Mouse (Mus musculus) layer of hippocampus, adult 18-20 months (tissue): ENCODE data around the gene Stk32c. TPM values are rescaled to one million over a fixed set of nuclear protein-coding genes. Genes with fewer than 3 reads are reported as not detected.
A peak's percentile ranks its signal among the peaks of the same experiment; 100 is the strongest.

ENCODE experiments used
- DNase-seq, 2 experiments: peaks; one replicate each; pipeline ENCODE4 v3.0.0; 2022; ENCODE audit warnings: low spot score in 2 of 2
- total RNA-seq, 2 experiments: library from RNA; stranded (reverse); gene quantifications; 2 replicates each; pipeline ENCODE4 v1.2.3; 2021

Stk32c gene
- total RNA-seq, 2 experiments from 2014 or later = 103 to 116 TPM

GRCm38 (mm10) chr7:139200108-139200507 is 13.0 kb downstream of the Stk32c start:
- peak; percentile 56 to 86 for DNase-seq

- no peak for DNase-seq
These were observed 16.1 kb downstream of the Stk32c start for GRCm38 (mm10) chr7:139197022-139197421.

- no peak for DNase-seq
These were observed 21.5 kb downstream of the Stk32c start for GRCm38 (mm10) chr7:139191619-139192018.

- no peak for DNase-seq
These were observed 22.5 kb downstream of the Stk32c start for GRCm38 (mm10) chr7:139190616-139191015.

- no peak for DNase-seq
These were observed 24.4 kb downstream of the Stk32c start for GRCm38 (mm10) chr7:139188634-139189207.

GRCm38 (mm10) chr7:139187771-139188633 is 25.1 kb downstream of the Stk32c start:
- DNase-seq = peak; percentile 58 to 80

GRCm38 (mm10) chr7:139187277-139187676 is 25.8 kb downstream of the Stk32c start:
- DNase-seq = no peak

- no peak for DNase-seq
These were observed 26.7 kb downstream of the Stk32c start for GRCm38 (mm10) chr7:139186436-139186835.

GRCm38 (mm10) chr7:139185971-139186370 is 27.1 kb downstream of the Stk32c start:
- no peak for DNase-seq

GRCm38 (mm10) chr7:139184846-139185245 is 28.3 kb downstream of the Stk32c start:
- no peak for DNase-seq

GRCm38 (mm10) chr7:139184396-139184795 is 28.7 kb downstream of the Stk32c start:
- no peak for DNase-seq

- no peak for DNase-seq
These were observed 33.0 kb downstream of the Stk32c start for GRCm38 (mm10) chr7:139180058-139180457.

GRCm38 (mm10) chr7:139179299-139179698 is 33.8 kb downstream of the Stk32c start:
- peak in 1 of 2 experiments; percentile 50 for DNase-seq

GRCm38 (mm10) chr7:139169143-139169542 is 44.0 kb downstream of the Stk32c start:
- DNase-seq = no peak

GRCm38 (mm10) chr7:139164410-139164809 is 48.7 kb downstream of the Stk32c start:
- DNase-seq = peak in 1 of 2 experiments; percentile 58

- DNase-seq = peak in 1 of 2 experiments; percentile 76
These were observed 54.2 kb downstream of the Stk32c start for GRCm38 (mm10) chr7:139158956-139159355.

GRCm38 (mm10) chr7:139158549-139158948 is 54.6 kb downstream of the Stk32c start:
- DNase-seq = peak in 1 of 2 experiments; percentile 74

- no peak for DNase-seq
These were observed 55.6 kb downstream of the Stk32c start for GRCm38 (mm10) chr7:139157541-139157940.

- no peak for DNase-seq
These were observed 56.6 kb downstream of the Stk32c start for GRCm38 (mm10) chr7:139156341-139157058.

- no peak for DNase-seq
These were observed 60.2 kb downstream of the Stk32c start for GRCm38 (mm10) chr7:139152927-139153326.

- peak in 1 of 2 experiments; percentile 67 for DNase-seq
These were observed 62.0 kb downstream of the Stk32c start for GRCm38 (mm10) chr7:139151116-139151515.

GRCm38 (mm10) chr7:139149373-139149772 is 63.7 kb downstream of the Stk32c start:
- no peak for DNase-seq
